Mouse (Mus musculus): Measurements from ENCODE around the gene Dmrt3. TPM values are rescaled to one million over a fixed set of nuclear protein-coding genes. Genes with fewer than 3 reads are reported as not detected.

Gene Dmrt3
- polyA plus RNA-seq, 1 experiment from 2014 or later = 0.05 TPM

GRCm38 (mm10) chr19:25611876-25612805 is 2.0 kb downstream of the Dmrt3 start:
- H3K36me3 ChIP-seq (ENCODE audit: control insufficient read depth, insufficient read depth, low read length) = no peaks in the 10 kb centered on the region
- H3K9ac ChIP-seq (ENCODE audit: low read length) = no peak overlapping the region
- no peak overlapping the region for H3K4me2 ChIP-seq (ENCODE audit: low read depth, severe bottlenecking)
- no peak overlapping the region for H3K4me3 ChIP-seq (ENCODE audit: low read depth, low read length)
- no peak for ATAC-seq (ENCODE audit: insufficient number of reproducible peaks, low FRiP score, low TSS enrichment, low read depth)
- peak; percentile 52 for DNase-seq (ENCODE audit: low spot score)
- WGBS = 1% methylated on average over 16 of the region's 16 CpGs
- H3K9me3 ChIP-seq (ENCODE audit: control insufficient read depth, low read length) = no peaks in the 10 kb centered on the region
- H3K27ac ChIP-seq (replicated peaks; ENCODE audit: low read depth, low read length) = no peak overlapping the region
- H3K27me3 ChIP-seq (ENCODE audit: control insufficient read depth, insufficient read depth, low read length) = peaks cover 61% of the 10 kb centered on the region
- peaks cover 18% of the 10 kb centered on the region for H3K4me1 ChIP-seq (ENCODE audit: control insufficient read depth, insufficient read depth, low read length)

DNA sequence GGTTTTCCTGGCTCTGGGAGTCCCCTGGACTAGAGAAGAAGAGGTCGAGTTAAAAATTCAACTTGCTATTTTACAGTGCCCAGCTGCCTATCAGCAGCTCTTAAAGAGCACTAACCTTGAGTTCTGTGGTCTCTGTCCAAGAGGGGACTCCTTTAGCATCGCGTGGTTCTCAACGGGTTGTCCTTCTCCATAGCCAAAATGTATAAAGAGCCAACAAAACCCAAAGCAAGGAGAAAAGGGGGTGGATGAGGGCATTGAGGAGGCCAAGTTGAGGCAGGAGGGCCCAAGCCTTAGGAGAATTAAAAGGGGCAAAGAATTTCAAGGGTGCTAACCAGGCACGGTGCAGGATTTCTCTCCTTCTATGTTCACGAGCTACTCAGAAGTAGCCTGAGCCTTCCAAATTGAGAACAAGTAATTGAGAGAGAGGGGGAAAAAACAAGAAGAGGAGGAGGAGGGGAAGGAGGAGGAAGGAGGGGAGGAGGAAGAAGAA is 2.8 kb downstream of the Dmrt3 start:
- Histone ChIP-seq H3K27me3 (ENCODE audit: control insufficient read depth, insufficient read depth, low read length) (peaks cover 54% of the 10 kb centered on the region), H3K36me3 (ENCODE audit: control insufficient read depth, insufficient read depth, low read length) (no peaks in the 10 kb centered on the region), H3K9ac (ENCODE audit: low read length) (no peak overlapping the region), H3K9me3 (ENCODE audit: control insufficient read depth, low read length) (no peaks in the 10 kb centered on the region), H3K4me3 (ENCODE audit: low read depth, low read length) (no peak overlapping the region), H3K4me1 (ENCODE audit: control insufficient read depth, insufficient read depth, low read length) (peaks cover 17% of the 10 kb centered on the region), H3K27ac (replicated peaks; ENCODE audit: low read depth, low read length) (no peak overlapping the region), H3K4me2 (ENCODE audit: low read depth, severe bottlenecking) (no peak overlapping the region)
- DNase-seq (ENCODE audit: low spot score) = peak; percentile 40
- WGBS = 5% methylated on average over 6 of the region's 6 CpGs
- no peak for ATAC-seq (ENCODE audit: insufficient number of reproducible peaks, low FRiP score, low TSS enrichment, low read depth)

DNA sequence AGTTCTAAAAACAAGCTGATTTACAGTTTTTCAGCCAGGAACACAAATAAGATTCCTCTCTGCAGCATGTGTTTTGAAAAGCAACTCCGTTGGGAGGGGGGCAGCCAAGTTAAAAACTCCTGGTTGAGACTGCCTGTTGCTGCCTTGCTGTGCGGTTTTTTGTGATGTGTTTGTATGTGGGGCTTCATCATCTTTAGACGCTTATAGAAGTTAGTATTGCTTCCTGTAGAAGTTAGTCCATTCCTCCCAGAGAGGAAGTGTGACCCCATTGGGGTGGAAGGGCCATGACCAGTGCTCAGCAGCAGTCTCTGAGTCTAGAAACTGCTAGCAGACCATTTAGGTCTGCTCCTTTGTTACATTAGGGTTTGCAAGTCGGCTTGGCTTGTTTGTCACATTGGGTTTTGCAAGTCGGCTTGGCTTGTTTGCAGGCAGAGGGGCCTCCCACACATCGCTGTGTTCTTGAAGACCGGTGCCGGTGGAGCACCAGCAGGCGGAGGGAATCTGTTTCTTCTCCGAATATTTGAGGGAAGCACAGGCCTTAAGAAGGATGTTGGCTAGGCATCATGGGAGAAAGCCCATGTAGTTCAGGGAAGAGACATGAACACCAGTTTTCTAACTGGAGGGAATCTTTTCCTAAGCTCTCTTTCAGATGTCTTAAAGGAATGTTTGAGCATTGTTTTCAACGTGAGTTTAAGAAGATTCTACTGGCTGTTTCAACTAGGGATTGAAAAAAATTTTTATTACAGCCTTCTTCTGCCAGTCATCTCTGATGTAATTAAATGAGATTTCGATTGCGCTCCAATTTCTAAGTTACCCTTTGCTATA is 3.6 kb downstream of the Dmrt3 start:
- ATAC-seq (ENCODE audit: insufficient number of reproducible peaks, low FRiP score, low TSS enrichment, low read depth) (no peak), DNase-seq (ENCODE audit: low spot score) (peak; percentile 72)
- WGBS = 6% methylated on average over 13 of the region's 13 CpGs
- Histone ChIP-seq H3K4me2 (ENCODE audit: low read depth, severe bottlenecking) (no peak overlapping the region), H3K4me1 (ENCODE audit: control insufficient read depth, insufficient read depth, low read length) (peaks cover 14% of the 10 kb centered on the region), H3K9me3 (ENCODE audit: control insufficient read depth, low read length) (no peaks in the 10 kb centered on the region), H3K27me3 (ENCODE audit: control insufficient read depth, insufficient read depth, low read length) (peaks cover 46% of the 10 kb centered on the region), H3K9ac (ENCODE audit: low read length) (no peak overlapping the region), H3K4me3 (ENCODE audit: low read depth, low read length) (no peak overlapping the region), H3K27ac (replicated peaks; ENCODE audit: low read depth, low read length) (no peak overlapping the region), H3K36me3 (ENCODE audit: control insufficient read depth, insufficient read depth, low read length) (no peaks in the 10 kb centered on the region)

GRCm38 (mm10) chr19:25615889-25616288 is 5.8 kb downstream of the Dmrt3 start:
- WGBS = 12% methylated on average over 6 of the region's 6 CpGs
- Histone ChIP-seq H3K9me3 (ENCODE audit: control insufficient read depth, low read length) (no peaks in the 10 kb centered on the region), H3K4me1 (ENCODE audit: control insufficient read depth, insufficient read depth, low read length) (peaks cover 6% of the 10 kb centered on the region; the same call in 1 of the 2 replicates), H3K9ac (ENCODE audit: low read length) (no peak overlapping the region), H3K27me3 (ENCODE audit: control insufficient read depth, insufficient read depth, low read length) (peaks cover 37% of the 10 kb centered on the region), H3K27ac (replicated peaks; ENCODE audit: low read depth, low read length) (no peak overlapping the region), H3K4me2 (ENCODE audit: low read depth, severe bottlenecking) (no peak overlapping the region), H3K4me3 (ENCODE audit: low read depth, low read length) (no peak overlapping the region), H3K36me3 (ENCODE audit: control insufficient read depth, insufficient read depth, low read length) (no peaks in the 10 kb centered on the region)
- DNase-seq (ENCODE audit: low spot score) (no peak), ATAC-seq (ENCODE audit: insufficient number of reproducible peaks, low FRiP score, low TSS enrichment, low read depth) (no peak)

GRCm38 (mm10) chr19:25622291-25623251 is 12.5 kb downstream of the Dmrt3 start:
- DNase-seq (ENCODE audit: low spot score) (peak; percentile 86), ATAC-seq (ENCODE audit: insufficient number of reproducible peaks, low FRiP score, low TSS enrichment, low read depth) (peak; percentile 78; the same call in 1 of the 2 replicates)
- H3K9me3 ChIP-seq (ENCODE audit: control insufficient read depth, low read length) = no peaks in the 10 kb centered on the region
- no peak overlapping the region for H3K27ac ChIP-seq (replicated peaks; ENCODE audit: low read depth, low read length)
- H3K4me1 ChIP-seq (ENCODE audit: control insufficient read depth, insufficient read depth, low read length) = no peaks in the 10 kb centered on the region
- 30% methylated on average over 54 of the region's 54 CpGs for WGBS
- H3K9ac ChIP-seq (ENCODE audit: low read length) = no peak overlapping the region
- peak overlapping the region; percentile 41 for H3K4me2 ChIP-seq (ENCODE audit: low read depth, severe bottlenecking)
- no peaks in the 10 kb centered on the region for H3K36me3 ChIP-seq (ENCODE audit: control insufficient read depth, insufficient read depth, low read length)
- H3K27me3 ChIP-seq (ENCODE audit: control insufficient read depth, insufficient read depth, low read length) = peaks cover 43% of the 10 kb centered on the region
- no peak overlapping the region; the same call in 1 of the 2 replicates for H3K4me3 ChIP-seq (ENCODE audit: low read depth, low read length)

- WGBS = 10% methylated on average over 9 of the region's 9 CpGs
- Histone ChIP-seq H3K27me3 (ENCODE audit: control insufficient read depth, insufficient read depth, low read length) (peaks cover 32% of the 10 kb centered on the region), H3K4me3 (ENCODE audit: low read depth, low read length) (no peak overlapping the region), H3K4me2 (ENCODE audit: low read depth, severe bottlenecking) (no peak overlapping the region), H3K27ac (replicated peaks; ENCODE audit: low read depth, low read length) (no peak overlapping the region), H3K9ac (ENCODE audit: low read length) (no peak overlapping the region), H3K4me1 (ENCODE audit: control insufficient read depth, insufficient read depth, low read length) (no peaks in the 10 kb centered on the region), H3K9me3 (ENCODE audit: control insufficient read depth, low read length) (no peaks in the 10 kb centered on the region), H3K36me3 (ENCODE audit: control insufficient read depth, insufficient read depth, low read length) (no peaks in the 10 kb centered on the region)
- peak; percentile 86 for DNase-seq (ENCODE audit: low spot score)
- no peak for ATAC-seq (ENCODE audit: insufficient number of reproducible peaks, low FRiP score, low TSS enrichment, low read depth)
Measured at GRCm38 (mm10) chr19:25628490-25628889, 18.4 kb downstream of the Dmrt3 start.

- Histone ChIP-seq H3K36me3 (ENCODE audit: control insufficient read depth, insufficient read depth, low read length) (no peaks in the 10 kb centered on the region), H3K4me2 (ENCODE audit: low read depth, severe bottlenecking) (no peak overlapping the region), H3K4me1 (ENCODE audit: control insufficient read depth, insufficient read depth, low read length) (no peaks in the 10 kb centered on the region), H3K27ac (replicated peaks; ENCODE audit: low read depth, low read length) (no peak overlapping the region), H3K9ac (ENCODE audit: low read length) (peak overlapping the region; percentile 18; the same call in 1 of the 2 replicates), H3K27me3 (ENCODE audit: control insufficient read depth, insufficient read depth, low read length) (no peaks in the 10 kb centered on the region), H3K9me3 (ENCODE audit: control insufficient read depth, low read length) (no peaks in the 10 kb centered on the region), H3K4me3 (ENCODE audit: low read depth, low read length) (no peak overlapping the region)
- WGBS = 89% methylated on average over 5 of the region's 5 CpGs
- ATAC-seq (ENCODE audit: insufficient number of reproducible peaks, low FRiP score, low TSS enrichment, low read depth) (no peak), DNase-seq (ENCODE audit: low spot score) (no peak)
Measured at GRCm38 (mm10) chr19:25635119-25635518, 25.0 kb downstream of the Dmrt3 start.
